Mouse (Mus musculus) embryo, embryonic 10.5 days (tissue): ENCODE results near the gene Pde4c.

Experiments
- DNase-seq: peaks from one replicate; pipeline ENCODE4 v3.0.0-alpha.2; 2015; ENCODE audit warnings: low spot score

Gene Pde4c

DNA sequence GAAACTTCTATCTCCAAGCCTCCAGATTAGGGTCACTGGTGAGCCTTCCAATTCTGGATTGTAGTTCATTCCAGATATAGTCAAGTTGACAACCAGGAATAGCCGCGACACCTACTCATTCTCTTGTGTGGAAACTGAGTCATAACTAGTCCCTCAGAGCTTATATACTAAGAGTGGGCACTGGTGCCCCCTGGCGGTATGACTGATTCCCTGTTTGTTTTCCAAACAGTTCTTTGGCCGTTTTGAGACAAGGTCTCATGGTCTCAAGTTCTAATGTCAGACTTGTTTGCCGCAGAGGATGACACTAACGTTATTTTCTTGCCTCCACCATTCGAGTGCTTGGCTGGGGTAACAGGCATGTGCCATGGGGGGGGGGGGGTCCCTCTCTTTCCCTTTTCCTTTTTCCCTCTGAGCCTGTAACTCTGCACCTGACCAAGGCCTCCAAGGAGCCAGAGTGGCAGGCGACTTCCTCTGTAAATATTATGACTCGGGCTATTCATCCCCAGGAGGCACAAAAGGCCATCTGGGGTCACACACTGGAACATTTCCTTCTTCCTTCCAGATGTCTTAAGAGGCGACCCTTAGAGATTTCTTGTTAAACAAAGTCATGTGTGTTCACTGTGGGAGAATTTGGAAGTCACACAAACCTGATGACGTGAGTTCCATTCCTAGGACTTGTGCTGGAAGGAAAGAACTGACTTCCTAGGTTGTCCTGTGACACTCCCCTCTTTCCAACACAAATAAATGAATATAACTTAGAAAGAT is 28.7 kb downstream of the Pde4c start:
- DNase-seq: peak; percentile 87

DNA sequence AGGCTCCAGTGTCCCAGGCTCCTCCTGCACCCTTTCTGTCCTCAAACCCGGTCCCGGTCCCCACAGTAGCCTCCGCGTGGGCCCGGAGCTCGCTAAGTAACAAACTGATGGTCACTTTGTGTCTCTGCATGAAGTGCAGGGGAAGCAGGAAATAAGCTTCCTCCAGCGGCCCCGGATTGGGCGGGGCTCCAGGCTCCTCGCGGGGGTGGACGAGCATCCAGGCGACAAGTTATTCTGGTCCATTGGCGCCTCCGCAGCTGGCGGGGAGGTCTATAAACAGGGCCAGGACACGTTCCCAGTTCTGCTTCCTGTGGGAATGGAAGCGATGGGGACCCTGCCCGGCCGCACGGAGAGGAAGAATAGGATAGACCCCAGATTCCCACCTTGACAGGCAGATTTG is 29.6 kb downstream of the Pde4c start:
- DNase-seq: peak; percentile 35

DNA sequence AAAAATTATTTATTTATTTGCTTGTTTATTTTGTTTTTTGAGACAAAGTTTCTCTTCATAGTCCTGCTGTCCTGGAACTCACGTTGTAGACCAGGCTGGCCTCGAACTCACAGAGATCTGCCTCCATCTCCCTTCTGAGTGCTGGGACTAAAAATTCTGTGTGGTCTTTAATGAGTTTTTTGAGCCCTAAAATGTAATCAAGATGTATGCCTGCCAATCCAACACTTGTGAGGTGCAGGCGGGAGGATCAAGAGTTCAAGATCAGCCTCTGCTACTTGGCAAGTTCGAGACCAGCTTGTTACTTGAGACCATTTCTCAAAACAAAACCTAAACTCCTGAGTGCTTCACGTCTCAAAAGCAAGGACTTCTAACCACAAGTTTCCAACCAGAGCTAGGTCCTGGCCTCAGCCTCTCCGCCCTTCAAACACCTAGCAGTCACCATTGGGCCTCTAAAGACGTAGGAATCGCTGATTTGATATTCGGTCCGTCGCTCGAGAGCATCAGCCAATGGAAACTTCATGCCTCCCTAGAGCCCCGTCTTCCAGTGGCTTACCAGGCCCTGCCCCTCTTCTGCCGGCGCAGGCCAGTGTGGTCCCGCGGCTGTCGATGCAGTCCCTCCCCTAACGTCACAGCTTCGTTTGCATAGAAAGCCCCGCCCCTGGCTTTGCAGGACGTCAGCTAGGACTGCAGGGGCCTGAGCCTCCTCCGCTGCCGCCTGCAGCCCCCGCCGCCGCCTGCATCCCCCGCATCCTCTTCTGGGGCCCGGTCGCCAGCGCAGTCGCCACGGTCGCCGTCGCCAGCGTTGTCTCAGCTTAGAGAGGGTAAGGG is 30.7 kb downstream of the Pde4c start, which contains the start of gene Rab3a:
Rab3a (plus strand) TSS at position 637 of the 828 bp plus-strand sequence.
- DNase-seq: peak; percentile 99

DNA sequence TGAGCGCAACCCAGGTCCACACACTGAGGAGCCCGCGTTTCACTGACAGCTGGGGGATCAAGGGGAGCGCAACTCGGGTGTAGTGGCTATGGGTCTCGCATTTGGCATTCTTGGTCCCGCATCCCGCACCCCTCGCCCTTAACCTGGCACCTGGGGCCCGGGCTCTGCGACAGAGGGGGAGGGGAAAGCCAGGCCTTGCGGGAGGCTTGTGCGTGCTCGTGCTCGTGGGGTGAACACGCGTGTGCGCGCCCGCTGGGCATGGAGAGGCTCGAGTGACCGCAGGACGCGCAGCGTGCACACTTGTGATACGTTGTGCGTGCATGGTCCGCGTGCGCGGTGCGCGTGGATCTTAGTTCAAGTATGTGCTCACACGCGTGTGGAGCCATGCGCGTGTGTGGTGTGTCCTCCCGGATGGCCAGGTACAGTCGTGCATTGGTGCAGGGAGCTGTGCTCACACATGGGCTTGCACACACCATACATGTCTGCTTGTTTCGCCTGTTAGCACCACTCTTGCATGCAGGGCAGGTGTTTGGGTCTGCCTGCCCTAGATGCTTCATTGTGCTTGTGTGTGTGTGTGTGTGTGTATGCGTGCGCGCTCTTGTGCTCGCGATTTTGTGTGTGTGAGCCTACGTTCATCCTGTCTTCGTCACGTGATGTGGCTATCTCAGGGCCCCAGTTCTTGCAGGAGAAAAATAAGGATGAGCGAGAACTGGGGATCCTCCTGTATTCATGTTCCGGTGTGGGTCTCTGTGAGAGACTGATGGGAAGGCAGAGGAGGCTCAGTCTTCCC is 31.5 kb downstream of the Pde4c start:
- no peak for DNase-seq

DNA sequence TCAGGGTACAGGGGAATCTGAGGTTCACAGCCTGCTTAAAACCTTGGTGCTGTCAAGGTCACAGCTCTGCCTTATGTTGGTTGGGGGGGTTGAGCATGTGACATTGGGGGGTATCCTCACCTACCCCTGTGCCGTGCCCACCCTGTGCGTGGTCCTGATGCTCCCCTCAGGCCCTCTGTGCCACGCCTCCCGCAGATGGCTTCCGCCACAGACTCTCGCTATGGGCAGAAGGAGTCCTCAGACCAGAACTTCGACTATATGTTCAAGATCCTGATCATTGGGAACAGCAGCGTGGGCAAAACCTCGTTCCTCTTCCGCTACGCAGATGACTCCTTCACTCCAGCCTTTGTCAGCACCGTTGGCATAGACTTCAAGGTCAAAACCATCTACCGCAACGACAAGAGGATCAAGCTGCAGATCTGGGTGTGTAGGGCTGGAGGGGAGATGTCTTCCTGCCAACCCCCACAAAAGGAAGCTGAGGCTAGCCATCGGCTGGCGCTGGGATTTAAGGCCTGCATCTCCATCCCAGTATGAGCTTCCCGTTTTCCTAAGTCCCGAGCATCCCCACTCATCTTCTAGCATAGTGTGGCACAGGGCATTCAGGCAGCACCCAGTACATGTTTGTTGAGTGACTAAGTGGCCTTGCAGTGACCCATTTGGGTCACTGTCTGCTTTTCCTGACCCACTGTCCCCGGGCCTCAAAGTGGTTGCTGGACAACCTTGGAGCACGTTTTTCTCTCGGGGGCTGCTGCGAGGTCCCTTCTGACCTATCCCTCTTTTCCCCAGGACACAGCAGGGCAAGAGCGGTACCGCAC is 32.3 kb downstream of the Pde4c start:
- no peak for DNase-seq

- DNase-seq: no peak
Measured at GRCm38 (mm10) chr8:70756476-70757040, 33.0 kb downstream of the Pde4c start.

GRCm38 (mm10) chr8:70757523-70758307 is 34.2 kb downstream of the Pde4c start:
- peak; percentile 64 for DNase-seq

DNA sequence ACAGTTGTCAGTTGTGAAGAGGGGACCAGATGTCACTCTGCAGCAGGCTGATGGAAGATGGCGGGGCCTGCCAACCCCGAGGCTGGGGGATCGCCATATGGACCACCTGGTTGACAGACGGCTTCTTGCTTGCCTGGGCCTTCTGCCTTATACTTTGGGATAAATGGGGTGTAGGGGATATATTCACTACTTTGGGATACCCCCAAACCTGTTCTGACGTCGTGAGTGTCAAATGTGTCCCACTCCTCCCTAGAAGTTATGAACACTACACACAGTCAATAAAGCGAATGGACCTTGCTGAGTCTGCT is 34.7 kb downstream of the Pde4c start:
- no peak for DNase-seq

DNA sequence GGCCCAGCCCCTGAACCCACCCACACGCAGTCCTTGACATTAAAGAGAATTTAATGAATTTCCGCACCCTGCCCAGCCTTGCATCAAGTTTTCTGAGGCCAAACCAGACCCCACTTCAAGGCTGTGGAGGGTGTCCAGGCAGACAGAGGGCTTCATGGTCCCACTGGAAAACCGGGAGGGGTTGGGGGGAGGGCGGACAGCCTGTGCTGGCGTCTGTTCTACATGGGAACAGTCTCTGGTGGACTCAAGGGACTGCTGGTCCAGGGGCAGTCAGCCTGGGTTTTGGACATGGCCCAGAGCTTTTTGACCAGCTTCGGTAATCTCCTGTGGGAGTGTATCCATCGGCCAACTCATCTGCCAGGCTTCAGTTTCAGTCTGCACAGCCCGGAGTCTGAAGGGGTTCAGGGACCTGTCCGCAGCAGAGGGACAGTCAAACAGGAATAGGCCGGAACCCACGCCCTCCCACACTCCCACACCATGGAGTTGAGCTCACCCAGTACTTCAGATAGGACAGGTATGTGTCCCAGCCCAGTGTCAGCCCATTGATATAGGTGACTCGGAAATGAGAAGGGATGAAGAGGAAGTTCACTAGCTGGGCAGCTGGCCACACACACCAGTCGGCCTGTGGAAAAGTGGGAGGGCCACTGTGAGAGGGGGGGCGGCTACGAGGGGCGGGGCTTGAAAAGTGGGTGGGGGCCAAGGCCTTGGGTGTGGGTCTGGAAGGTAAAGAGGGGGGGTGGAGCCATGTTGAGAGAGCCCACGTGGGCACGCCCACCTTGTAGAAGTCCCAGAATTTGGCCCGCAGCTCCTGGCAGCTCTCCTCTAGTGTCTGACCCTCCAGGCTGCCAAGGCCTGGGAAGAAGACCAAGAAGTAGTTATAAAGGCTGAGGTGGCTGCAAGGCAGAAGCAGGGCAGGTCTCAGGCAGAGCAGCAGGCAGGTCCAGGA is 35.4 kb downstream of the Pde4c start:
- no peak for DNase-seq

DNA sequence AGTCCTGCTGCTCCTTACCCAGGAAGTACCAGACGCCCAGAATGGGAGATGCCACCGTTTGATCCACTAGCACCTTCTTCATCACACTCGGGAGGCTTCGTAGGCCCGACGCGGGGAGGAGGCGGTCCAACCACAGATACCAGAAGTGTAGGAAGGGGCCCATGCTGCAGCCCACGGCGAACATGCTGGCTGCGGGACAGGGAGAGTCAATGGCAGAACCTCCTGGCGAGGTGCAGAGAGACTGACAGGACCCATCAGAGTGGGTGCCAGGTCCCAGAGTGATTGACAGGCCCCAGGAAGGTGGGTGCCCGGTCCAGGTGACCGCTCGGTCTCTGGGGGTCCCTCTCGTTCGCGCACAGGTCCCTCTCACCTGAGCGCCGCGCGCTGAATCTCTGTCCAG is 36.8 kb downstream of the Pde4c start:
- no peak for DNase-seq

GRCm38 (mm10) chr8:70760775-70761406 is 37.4 kb downstream of the Pde4c start, which contains the start of gene Mpv17l2:
TSS of gene Mpv17l2 (minus strand) at chr8:70760946.
- peak; percentile 99 for DNase-seq

GRCm38 (mm10) chr8:70762118-70762517 is 38.6 kb downstream of the Pde4c start:
- no peak for DNase-seq

- DNase-seq: peak; percentile 74
Measured at GRCm38 (mm10) chr8:70763354-70763753, 39.8 kb downstream of the Pde4c start.

DNA sequence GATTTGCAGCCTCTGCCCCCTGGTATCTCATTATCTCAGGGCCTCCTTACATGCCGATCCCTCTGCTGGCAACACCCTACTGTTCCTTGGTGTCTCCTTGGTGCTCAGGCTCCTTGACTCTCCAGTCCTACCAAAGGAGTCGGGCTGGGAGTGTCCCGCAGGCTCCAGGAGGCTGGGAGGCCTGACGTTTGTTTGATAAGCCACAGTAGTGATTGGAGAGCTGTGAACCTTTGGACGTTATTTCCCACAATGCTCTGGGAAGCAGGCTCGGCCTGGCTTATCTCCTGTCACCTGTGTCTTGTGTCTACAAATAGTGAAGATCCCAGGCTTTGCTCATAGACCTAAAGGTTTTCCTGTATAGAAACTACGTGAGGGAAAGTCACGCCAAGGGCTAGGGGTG is 40.5 kb downstream of the Pde4c start:
- DNase-seq: no peak

GRCm38 (mm10) chr8:70764676-70765075 is 41.2 kb downstream of the Pde4c start:
- DNase-seq: no peak

- no peak for DNase-seq
Measured at GRCm38 (mm10) chr8:70765329-70765728, 41.8 kb downstream of the Pde4c start.

GRCm38 (mm10) chr8:70765838-70766570 is 42.5 kb downstream of the Pde4c start:
- DNase-seq: peak; percentile 56
